Mouse (Mus musculus): ENCODE results near the gene Scn1b. TPM values are rescaled to one million over a fixed set of nuclear protein-coding genes. Genes with fewer than 3 reads are reported as not detected.

Gene Scn1b
- polyA plus RNA-seq, 1 experiment from 2014 or later = 13.0 TPM

GRCm38 (mm10) chr7:31135717-31136116, 8.9 kb upstream of the Scn1b start:
- DNase-seq (ENCODE audit: low spot score) (no peak), ATAC-seq (ENCODE audit: low FRiP score) (no peak)
- WGBS = 98% methylated on average over 10 of the region's 10 CpGs
- H3K27ac ChIP-seq = no peak overlapping the region
- H3K36me3 ChIP-seq (replicated peaks; ENCODE audit: control insufficient read depth, insufficient read depth) = peaks cover 100% of the 10 kb centered on the region
- H3K9me3 ChIP-seq (ENCODE audit: control insufficient read depth, low read length) = no peaks in the 10 kb centered on the region
- H3K9ac ChIP-seq = no peak overlapping the region
- H3K4me2 ChIP-seq (replicated peaks) = no peak overlapping the region
- H3K27me3 ChIP-seq (ENCODE audit: control insufficient read depth, insufficient read depth, low read length) = no peaks in the 10 kb centered on the region
- no peaks in the 10 kb centered on the region for H3K4me1 ChIP-seq (replicated peaks; ENCODE audit: control insufficient read depth, insufficient read depth, low read length)
- H3K4me3 ChIP-seq (replicated peaks; ENCODE audit: low read length) = no peak overlapping the region

GRCm38 (mm10) chr7:31131866-31132265, 5.1 kb upstream of the Scn1b start:
- DNase-seq (ENCODE audit: low spot score) (no peak), ATAC-seq (ENCODE audit: low FRiP score) (no peak)
- Histone ChIP-seq H3K9me3 (ENCODE audit: control insufficient read depth, low read length) (no peaks in the 10 kb centered on the region), H3K4me1 (replicated peaks; ENCODE audit: control insufficient read depth, insufficient read depth, low read length) (0 out of 2 replicates have a peak, but pooled peaks cover 8% of the 10 kb centered on the region), H3K27me3 (ENCODE audit: control insufficient read depth, insufficient read depth, low read length) (no peaks in the 10 kb centered on the region), H3K36me3 (replicated peaks; ENCODE audit: control insufficient read depth, insufficient read depth) (peaks cover 89% of the 10 kb centered on the region), H3K27ac (no peak overlapping the region), H3K4me3 (replicated peaks; ENCODE audit: low read length) (no peak overlapping the region), H3K4me2 (replicated peaks) (no peak overlapping the region), H3K9ac (no peak overlapping the region)
- 97% methylated on average over 4 of the region's 4 CpGs for WGBS

GRCm38 (mm10) chr7:31130841-31131240, 4.0 kb upstream of the Scn1b start:
- ATAC-seq (ENCODE audit: low FRiP score) = no peak

GRCm38 (mm10) chr7:31130197-31130596, 3.4 kb upstream of the Scn1b start:
- H3K4me2 ChIP-seq (replicated peaks) = no peak overlapping the region
- H3K9ac ChIP-seq = no peak overlapping the region
- no peak overlapping the region for H3K27ac ChIP-seq
- H3K4me3 ChIP-seq (replicated peaks; ENCODE audit: low read length) = no peak overlapping the region
- DNase-seq (ENCODE audit: low spot score) (no peak), ATAC-seq (ENCODE audit: low FRiP score) (no peak)
- 90% methylated on average over 7 of the region's 7 CpGs for WGBS
- H3K9me3 ChIP-seq (ENCODE audit: control insufficient read depth, low read length) = no peaks in the 10 kb centered on the region
- 0 out of 2 replicates have a peak, but pooled peaks cover 14% of the 10 kb centered on the region for H3K4me1 ChIP-seq (replicated peaks; ENCODE audit: control insufficient read depth, insufficient read depth, low read length)
- H3K36me3 ChIP-seq (replicated peaks; ENCODE audit: control insufficient read depth, insufficient read depth) = peaks cover 73% of the 10 kb centered on the region
- H3K27me3 ChIP-seq (ENCODE audit: control insufficient read depth, insufficient read depth, low read length) = peaks cover 13% of the 10 kb centered on the region

More at GRCm38 (mm10) chr7:31130841-31131240, 4.0 kb upstream of the Scn1b start:
- H3K27me3 ChIP-seq (ENCODE audit: control insufficient read depth, insufficient read depth, low read length) = peaks cover 6% of the 10 kb centered on the region; the same call in 1 of the 2 replicates
- H3K36me3 ChIP-seq (replicated peaks; ENCODE audit: control insufficient read depth, insufficient read depth) = peaks cover 79% of the 10 kb centered on the region
- DNase-seq (ENCODE audit: low spot score) = peak; percentile 74
- no peak overlapping the region for H3K9ac ChIP-seq
- no peaks in the 10 kb centered on the region for H3K9me3 ChIP-seq (ENCODE audit: control insufficient read depth, low read length)
- no peak overlapping the region for H3K27ac ChIP-seq
- H3K4me1 ChIP-seq (replicated peaks; ENCODE audit: control insufficient read depth, insufficient read depth, low read length) = 0 out of 2 replicates have a peak, but pooled peaks cover 14% of the 10 kb centered on the region
- no peak overlapping the region for H3K4me2 ChIP-seq (replicated peaks)
- 46% methylated on average over 4 of the region's 4 CpGs for WGBS
- no peak overlapping the region for H3K4me3 ChIP-seq (replicated peaks; ENCODE audit: low read length)

GRCm38 (mm10) chr7:31128157-31128705, 1.4 kb upstream of the Scn1b start:
- Histone ChIP-seq H3K27me3 (ENCODE audit: control insufficient read depth, insufficient read depth, low read length) (peaks cover 20% of the 10 kb centered on the region), H3K4me1 (replicated peaks; ENCODE audit: control insufficient read depth, insufficient read depth, low read length) (0 out of 2 replicates have a peak, but pooled peaks cover 14% of the 10 kb centered on the region), H3K9me3 (ENCODE audit: control insufficient read depth, low read length) (no peaks in the 10 kb centered on the region), H3K4me2 (replicated peaks) (no peak overlapping the region), H3K27ac (no peak overlapping the region), H3K36me3 (replicated peaks; ENCODE audit: control insufficient read depth, insufficient read depth) (peaks cover 53% of the 10 kb centered on the region), H3K9ac (no peak overlapping the region), H3K4me3 (replicated peaks; ENCODE audit: low read length) (no peak overlapping the region)
- ATAC-seq (ENCODE audit: low FRiP score) (no peak), DNase-seq (ENCODE audit: low spot score) (no peak)
- 68% methylated on average over 9 of the region's 9 CpGs for WGBS

- ATAC-seq (ENCODE audit: low FRiP score) (peak; percentile 35), DNase-seq (ENCODE audit: low spot score) (no peak)
- peak overlapping the region; percentile 59 for H3K9ac ChIP-seq
- H3K9me3 ChIP-seq (ENCODE audit: control insufficient read depth, low read length) = no peaks in the 10 kb centered on the region
- no peak overlapping the region for H3K27ac ChIP-seq
- peak overlapping the region; percentile 96 for H3K4me2 ChIP-seq (replicated peaks)
- 1% methylated on average over 47 of the region's 53 CpGs for WGBS
- peak overlapping the region; percentile 45 for H3K4me3 ChIP-seq (replicated peaks; ENCODE audit: low read length)
- peaks cover 34% of the 10 kb centered on the region for H3K36me3 ChIP-seq (replicated peaks; ENCODE audit: control insufficient read depth, insufficient read depth)
- peaks cover 20% of the 10 kb centered on the region for H3K27me3 ChIP-seq (ENCODE audit: control insufficient read depth, insufficient read depth, low read length)
- H3K4me1 ChIP-seq (replicated peaks; ENCODE audit: control insufficient read depth, insufficient read depth, low read length) = 0 out of 2 replicates have a peak, but pooled peaks cover 14% of the 10 kb centered on the region
These were observed 522 bp downstream of the Scn1b start for GRCm38 (mm10) chr7:31126211-31126751.

- H3K4me3 ChIP-seq (replicated peaks; ENCODE audit: low read length) = no peak overlapping the region
- H3K36me3 ChIP-seq (replicated peaks; ENCODE audit: control insufficient read depth, insufficient read depth) = peaks cover 22% of the 10 kb centered on the region
- H3K4me2 ChIP-seq (replicated peaks) = no peak overlapping the region
- peaks cover 20% of the 10 kb centered on the region for H3K27me3 ChIP-seq (ENCODE audit: control insufficient read depth, insufficient read depth, low read length)
- ATAC-seq (ENCODE audit: low FRiP score) (no peak), DNase-seq (ENCODE audit: low spot score) (no peak)
- H3K9ac ChIP-seq = no peak overlapping the region
- H3K9me3 ChIP-seq (ENCODE audit: control insufficient read depth, low read length) = no peaks in the 10 kb centered on the region
- no peak overlapping the region for H3K27ac ChIP-seq
- WGBS = 85% methylated on average over 13 of the region's 13 CpGs
- H3K4me1 ChIP-seq (replicated peaks; ENCODE audit: control insufficient read depth, insufficient read depth, low read length) = 0 out of 2 replicates have a peak, but pooled peaks cover 14% of the 10 kb centered on the region
These were observed 1.7 kb downstream of the Scn1b start for GRCm38 (mm10) chr7:31125116-31125515.

- Histone ChIP-seq H3K4me3 (replicated peaks; ENCODE audit: low read length) (no peak overlapping the region), H3K9me3 (ENCODE audit: control insufficient read depth, low read length) (no peaks in the 10 kb centered on the region), H3K4me2 (replicated peaks) (no peak overlapping the region), H3K9ac (no peak overlapping the region), H3K4me1 (replicated peaks; ENCODE audit: control insufficient read depth, insufficient read depth, low read length) (0 out of 2 replicates have a peak, but pooled peaks cover 14% of the 10 kb centered on the region), H3K27me3 (ENCODE audit: control insufficient read depth, insufficient read depth, low read length) (peaks cover 20% of the 10 kb centered on the region), H3K36me3 (replicated peaks; ENCODE audit: control insufficient read depth, insufficient read depth) (peaks cover 15% of the 10 kb centered on the region), H3K27ac (no peak overlapping the region)
- DNase-seq (ENCODE audit: low spot score) = no peak
- 88% methylated on average over 5 of the region's 5 CpGs for WGBS
- no peak for ATAC-seq (ENCODE audit: low FRiP score)
These were observed 2.4 kb downstream of the Scn1b start for GRCm38 (mm10) chr7:31124381-31124780.

GRCm38 (mm10) chr7:31123697-31124096, 3.1 kb downstream of the Scn1b start:
- ATAC-seq (ENCODE audit: low FRiP score) (no peak), DNase-seq (ENCODE audit: low spot score) (no peak)
- Histone ChIP-seq H3K9me3 (ENCODE audit: control insufficient read depth, low read length) (no peaks in the 10 kb centered on the region), H3K9ac (no peak overlapping the region), H3K4me1 (replicated peaks; ENCODE audit: control insufficient read depth, insufficient read depth, low read length) (0 out of 2 replicates have a peak, but pooled peaks cover 14% of the 10 kb centered on the region), H3K27me3 (ENCODE audit: control insufficient read depth, insufficient read depth, low read length) (peaks cover 20% of the 10 kb centered on the region), H3K4me3 (replicated peaks; ENCODE audit: low read length) (no peak overlapping the region), H3K4me2 (replicated peaks) (no peak overlapping the region), H3K36me3 (replicated peaks; ENCODE audit: control insufficient read depth, insufficient read depth) (peaks cover 8% of the 10 kb centered on the region), H3K27ac (no peak overlapping the region)
- 85% methylated on average over 3 of the region's 3 CpGs for WGBS

Measured in hindbrain, embryonic 14.5 days (tissue).